Mouse (Mus musculus): ENCODE measurements at regions not wholly inside any gene's neighbourhood (a gene's known extent, or its start where the extent isn't known, plus 50 kb on each side); places are given as distances from the start of the nearest gene placed in this dataset.
A peak's percentile ranks its signal among the peaks of the same experiment; 100 is the strongest.

DNA sequence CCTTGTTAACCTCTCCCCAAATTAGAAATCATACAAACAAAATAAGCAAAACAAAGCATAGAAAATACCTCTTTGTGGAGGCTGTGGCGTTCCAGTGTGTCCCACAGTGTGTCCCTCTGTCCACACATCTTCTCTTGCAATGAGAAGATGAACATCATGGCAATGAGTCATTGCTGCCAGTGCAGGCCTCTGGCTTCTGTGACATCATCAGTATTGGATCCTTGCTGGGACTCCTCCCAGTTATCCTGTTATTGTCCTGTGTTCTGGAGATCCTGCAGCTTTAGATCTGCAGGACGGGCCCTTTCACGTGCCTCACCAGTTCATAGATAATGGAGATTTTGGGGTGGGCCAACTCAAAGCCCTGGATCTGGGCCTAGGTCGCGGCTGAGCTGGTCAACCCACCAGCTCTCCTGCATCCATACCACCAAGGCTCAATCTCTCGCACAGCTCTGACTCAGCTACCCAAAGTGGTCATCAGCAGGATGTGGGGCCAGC is 80.9 kb downstream of the Tmem212 start:
- DNase-seq = no peak

DNA sequence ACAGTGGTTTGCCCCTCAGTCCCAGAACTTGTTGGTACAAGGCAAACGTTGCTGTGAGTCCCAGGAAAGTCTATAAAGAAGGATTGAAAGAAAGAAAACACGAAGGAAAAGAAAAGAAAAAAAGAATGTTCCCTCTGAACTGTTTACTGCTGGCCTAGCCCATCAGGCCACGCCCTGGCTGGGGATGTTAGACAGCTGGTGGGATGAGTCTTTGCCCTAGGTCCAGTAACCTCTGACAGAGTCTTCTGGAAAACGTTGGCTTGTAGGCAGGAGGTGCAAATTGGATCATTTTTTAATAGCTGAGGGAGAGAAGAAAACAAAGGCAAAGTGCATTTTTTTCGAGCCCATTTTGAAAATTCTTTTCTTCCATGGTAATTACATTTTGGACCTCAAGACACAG is 91.9 kb downstream of the Tmem212 start:
- DNase-seq = no peak

DNA sequence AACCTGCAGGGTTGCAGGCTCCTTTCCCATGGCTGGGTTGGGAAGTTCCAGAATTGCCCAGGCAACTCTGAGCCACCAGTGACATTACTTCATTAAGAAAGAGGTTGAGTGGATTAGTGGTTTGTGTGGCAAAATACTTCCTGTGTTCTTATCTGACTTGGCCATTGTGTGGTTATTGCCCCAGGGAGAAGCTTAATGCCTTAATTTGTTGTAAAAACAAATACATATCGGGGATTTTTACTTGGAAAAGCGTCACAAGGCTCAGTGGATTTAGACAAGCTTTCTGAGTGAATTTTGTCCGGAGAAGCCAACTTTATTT is 80.5 kb upstream of the Fndc3b start:
- DNase-seq = no peak

DNA sequence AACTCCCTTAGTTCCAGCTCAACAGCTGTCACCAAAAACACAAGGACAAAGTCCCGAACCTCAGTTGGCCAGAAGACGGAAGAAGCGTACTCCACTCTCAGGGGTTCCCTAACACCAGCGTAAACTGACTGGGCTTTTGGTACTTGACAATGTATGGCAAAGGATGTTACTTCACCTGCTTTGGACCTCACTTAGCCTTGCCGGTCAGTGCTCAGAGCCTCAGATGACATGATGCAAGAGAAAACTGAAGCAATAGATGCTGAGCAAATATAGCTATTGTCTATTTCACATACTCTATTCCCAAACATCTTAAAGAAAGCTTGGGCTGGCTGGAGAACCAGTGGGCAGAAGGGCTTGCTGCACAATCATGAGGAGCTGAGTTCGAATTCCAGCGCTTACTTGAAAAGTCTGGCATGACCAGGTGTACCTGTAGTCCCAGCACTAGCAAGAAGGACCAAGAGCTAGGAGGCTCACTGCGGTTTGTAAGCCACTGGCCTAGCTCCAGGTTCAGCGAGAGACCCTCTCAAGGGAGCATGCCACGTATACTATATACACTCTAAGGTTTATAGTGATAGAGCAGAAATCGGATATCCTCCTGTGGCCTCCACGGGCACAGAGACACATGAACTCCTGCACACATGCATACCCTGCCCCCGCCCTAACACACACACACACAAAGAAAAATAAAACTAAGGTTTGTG is 80.0 kb upstream of the Fndc3b start:
- no peak for DNase-seq

DNA sequence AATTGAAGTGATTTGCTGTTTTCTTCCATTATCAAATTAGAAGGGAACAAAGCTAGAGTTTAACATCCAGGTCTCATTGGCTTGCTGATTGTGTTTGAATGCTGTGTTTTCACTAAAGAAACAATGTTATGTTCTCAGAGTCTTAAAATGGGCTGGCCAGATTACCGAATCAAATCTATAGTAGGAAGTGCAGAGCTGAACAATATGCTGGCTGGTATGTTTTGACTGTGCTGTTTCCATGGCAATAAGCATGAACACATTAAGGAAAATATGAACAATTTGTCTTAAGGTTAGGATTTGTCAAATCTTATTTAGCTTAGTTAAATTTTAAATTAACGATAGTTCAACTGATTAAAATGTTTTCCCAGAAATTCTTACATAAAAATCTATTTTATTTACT is 72.8 kb upstream of the Fndc3b start:
- no peak for DNase-seq

DNA sequence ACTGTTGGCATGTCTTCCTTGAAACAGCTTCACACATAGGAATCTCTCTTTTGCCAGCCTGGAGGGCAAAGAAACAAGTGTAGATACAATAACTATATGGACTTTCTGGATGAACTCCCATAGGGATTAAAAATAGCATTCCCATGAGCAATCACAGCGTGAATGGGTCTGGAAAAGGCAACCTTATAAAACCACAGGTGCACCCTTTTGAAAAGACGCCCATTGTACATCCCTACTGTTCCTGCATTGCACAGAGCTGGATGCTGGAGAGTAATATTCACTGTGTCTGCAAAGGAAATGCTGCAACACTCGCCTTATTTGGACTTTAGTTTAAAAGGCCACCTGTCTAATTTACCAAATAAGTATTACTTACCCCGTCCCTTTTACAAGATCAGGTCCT is 72.4 kb upstream of the Fndc3b start:
- DNase-seq = no peak

DNA sequence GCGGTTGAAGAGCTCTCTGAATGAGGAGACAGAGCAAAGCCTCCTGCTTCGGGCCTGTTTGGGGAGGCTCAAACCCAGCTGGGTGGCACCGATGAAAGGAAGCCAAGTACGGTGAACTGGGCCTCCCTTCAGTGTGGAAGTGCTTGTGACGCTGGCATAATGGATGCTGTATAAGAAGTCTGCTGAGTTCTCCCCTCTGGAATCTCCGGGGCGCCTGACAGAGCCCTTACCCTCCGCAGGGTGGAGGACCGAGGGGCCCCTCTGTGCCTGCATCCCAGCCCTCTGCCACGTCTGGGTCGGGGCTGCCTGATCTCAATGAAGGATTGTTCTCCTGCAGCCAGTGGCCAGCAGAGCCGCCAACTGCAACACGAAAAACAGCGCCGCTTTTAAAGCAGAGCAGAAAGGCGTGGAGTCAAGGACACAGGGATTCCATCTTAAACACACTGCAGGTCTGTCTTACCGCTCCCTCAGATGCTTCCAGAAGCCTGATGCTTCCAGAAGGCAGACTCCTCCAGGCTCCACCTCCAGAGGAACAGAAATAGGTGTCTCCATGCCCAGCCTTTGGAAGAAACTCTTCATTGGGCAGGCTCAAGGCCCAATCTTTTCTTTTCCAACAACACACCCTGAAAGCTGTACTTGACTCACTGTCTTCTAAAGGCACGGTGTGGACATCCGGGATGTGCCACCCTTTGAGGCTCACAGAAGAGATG is 71.1 kb upstream of the Fndc3b start:
- no peak for DNase-seq

DNA sequence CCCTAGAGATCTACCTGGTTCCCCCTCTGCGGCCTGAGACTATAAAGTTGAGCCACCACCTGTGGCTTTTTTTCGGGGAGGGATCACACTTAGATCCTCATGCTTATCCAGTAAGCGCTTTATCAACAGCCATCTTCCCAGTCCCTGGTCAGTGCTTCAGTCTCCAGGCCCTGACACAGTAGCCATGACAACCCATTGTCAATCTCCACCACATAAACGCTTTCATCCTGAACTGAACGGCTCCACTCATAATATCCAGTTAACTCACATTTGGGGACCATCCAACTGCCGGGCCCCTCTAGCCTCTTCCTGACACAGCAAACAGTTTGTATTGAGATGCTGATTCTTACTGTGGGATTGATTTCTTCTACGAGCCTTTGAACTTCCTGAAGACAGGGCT is 68.8 kb upstream of the Fndc3b start:
- DNase-seq = no peak

DNA sequence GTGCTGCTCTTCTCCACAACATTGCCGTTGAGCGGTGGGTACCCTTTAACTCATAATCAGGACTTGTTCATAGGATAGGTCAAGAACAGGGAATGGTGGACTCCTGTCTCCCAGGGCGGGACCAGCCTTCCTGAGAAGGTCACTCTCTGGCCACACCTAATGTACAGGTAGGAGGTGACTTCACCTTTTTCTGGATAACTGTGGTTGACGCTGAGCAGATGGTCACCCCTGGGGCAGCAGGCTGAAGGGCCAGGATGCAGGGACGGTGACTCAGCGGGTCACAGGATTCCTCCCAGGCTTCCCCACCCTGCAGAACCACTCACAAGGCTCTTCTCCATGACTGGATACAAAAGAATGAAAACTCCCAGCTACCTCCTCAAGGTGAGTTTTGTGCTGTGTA is 66.6 kb upstream of the Fndc3b start:
- no peak for DNase-seq

DNA sequence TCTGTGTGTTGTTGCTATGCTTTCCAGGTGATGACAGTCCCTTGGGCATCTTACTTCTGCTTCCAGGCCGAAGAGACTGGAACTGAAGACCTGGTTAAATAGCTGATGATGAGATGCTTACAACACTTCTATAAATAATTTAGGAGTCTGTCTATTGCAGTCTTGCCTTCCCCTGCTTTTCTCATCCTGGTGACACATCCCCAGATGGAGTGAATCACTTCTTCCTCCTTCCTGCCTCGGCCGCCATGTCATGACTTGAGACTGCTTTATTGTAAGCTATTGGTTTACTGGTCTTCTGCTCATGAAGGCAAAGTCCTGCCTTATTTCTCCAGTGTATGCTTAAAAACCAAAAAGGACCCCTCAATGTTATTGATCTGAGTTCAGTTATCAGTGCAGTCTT is 62.1 kb upstream of the Fndc3b start:
- DNase-seq = no peak

DNA sequence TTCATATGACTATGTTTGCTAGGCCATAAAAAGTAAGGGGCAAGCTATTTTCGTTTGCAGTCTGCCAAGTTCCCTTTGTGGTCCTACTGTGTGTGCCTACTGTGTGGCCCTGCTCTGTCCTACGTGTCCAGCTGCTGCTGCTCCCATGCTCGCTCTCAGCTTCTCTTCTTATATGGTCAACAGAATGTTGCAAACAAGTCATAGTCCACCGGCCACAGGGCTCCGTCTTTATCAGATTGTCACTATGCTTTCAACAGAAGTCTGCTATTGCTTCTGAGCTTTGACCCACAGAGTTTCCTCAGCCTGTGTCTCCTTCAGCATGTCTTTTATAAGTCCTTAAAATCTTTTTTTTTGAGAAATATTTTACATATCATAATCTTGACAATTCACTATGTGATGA is 58.3 kb upstream of the Fndc3b start:
- DNase-seq = no peak

DNA sequence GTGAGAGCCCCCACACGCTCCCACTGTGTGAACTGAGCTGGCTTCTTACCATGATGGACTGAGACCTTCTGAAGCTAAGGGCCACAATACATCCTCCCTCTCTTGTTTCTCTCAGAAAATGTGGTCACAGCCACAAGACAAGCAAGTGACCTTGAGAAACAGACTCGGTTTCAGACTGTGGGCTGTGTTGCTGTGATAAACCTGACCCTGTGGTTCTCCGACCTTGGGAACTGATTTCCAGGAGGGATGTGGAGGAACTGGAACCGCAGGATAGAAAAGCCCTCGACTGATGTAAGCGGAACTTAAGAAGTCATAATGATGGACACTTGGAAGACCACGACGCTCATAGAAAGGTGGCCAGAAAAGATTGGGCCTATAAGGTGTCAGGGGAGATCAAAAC is 56.1 kb upstream of the Fndc3b start:
- DNase-seq = no peak

DNA sequence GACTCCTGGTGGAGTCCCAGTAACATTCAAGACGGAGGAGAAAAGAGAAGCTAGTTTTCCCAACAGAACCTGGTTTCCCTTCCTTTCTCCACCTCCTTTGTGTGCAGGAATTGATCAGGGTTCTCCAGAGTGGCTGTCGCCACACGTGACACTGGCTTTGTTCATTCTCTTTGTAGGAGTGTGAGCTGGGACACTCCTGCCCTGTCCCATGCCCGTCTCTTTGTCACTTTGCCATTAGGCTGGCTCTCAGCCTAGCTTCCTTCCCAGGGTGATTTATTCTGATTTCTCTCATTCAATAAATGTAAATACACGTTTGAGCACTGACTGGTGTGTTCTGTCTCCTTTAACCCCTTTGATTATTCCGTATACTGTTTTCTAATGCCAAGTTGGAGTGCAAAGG is 55.3 kb upstream of the Fndc3b start:
- DNase-seq = peak; percentile 41

DNA sequence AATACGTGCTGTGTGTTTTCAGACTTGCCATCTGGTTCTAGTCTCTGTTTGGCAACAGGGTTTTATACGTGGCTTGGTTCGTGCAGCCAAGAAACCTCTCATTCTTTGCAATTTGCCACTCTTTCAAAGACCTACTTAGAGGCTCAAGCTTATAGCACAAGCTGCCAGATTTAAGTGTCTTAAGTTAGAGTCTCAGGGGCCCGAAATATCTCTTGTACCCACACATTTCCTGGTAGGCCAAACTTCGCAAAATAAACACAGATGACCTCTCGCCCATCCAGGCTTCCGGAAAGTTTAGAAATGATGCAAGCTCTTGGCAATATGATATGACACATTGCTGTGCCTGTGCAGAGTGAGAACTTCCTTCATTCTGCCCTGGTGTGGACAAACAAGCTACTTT is 54.8 kb upstream of the Fndc3b start:
- peak; percentile 51 for DNase-seq

DNA sequence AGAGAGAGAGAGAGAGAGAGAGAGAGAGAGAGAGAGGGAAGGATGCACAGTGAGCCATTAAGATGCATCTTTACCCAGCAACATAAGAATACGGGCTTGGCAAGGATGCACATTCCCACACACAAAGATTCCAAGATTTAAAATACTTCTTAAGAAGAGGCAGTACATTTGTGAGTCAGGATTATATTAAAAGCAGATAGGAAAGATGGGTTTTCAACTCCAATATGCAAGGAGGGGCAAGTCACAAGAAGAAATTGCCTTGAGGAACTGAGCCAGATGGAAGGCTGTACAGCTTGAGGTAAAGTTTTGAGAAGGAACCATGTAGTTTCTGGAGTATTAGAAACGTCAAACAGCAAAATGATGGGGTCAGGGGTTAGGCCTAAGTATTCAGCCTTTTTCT is 53.4 kb upstream of the Fndc3b start:
- no peak for DNase-seq

DNA sequence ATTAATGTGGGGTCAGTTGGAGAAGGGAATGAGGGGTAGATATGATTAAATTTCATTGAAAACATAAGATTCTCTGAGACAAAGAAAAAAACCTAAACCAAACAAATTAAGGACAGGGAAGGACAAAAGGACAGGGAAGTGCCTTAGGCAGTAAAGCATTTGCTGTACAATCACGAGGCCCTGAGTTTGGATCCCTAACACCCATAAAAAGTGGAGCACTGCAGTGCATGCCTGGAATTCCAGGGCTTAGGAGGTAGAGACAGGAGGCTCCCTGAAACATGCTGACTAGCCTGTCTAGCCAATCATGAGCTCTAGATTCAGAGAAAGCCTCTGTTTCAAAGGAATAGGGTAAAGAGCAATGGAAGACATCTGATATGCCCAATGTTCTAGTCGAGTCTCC is 49.9 kb upstream of the Fndc3b start:
- DNase-seq = no peak
